Mouse (Mus musculus): Measurements from ENCODE around the gene Nebl. TPM values are rescaled to one million over a fixed set of nuclear protein-coding genes. Genes with fewer than 3 reads are reported as not detected.

Gene Nebl
- total RNA-seq, 1 experiment from 2014 or later = 0.45 TPM

GRCm38 (mm10) chr2:17658176-17658575 lies 73.1 kb downstream of the Nebl start:
- no peak for ATAC-seq (replicated peaks in 1 of 2; ENCODE audit: insufficient read depth in 1 of 2, low FRiP score in 2 of 2, low TSS enrichment in 1 of 2, low read depth in 1 of 2, poor library complexity in 2 of 2, severe bottlenecking in 2 of 2)

GRCm38 (mm10) chr2:17650147-17650834 lies 81.0 kb downstream of the Nebl start:
- no peak for ATAC-seq (replicated peaks in 1 of 2; ENCODE audit: insufficient read depth in 1 of 2, low FRiP score in 2 of 2, low TSS enrichment in 1 of 2, low read depth in 1 of 2, poor library complexity in 2 of 2, severe bottlenecking in 2 of 2)

GRCm38 (mm10) chr2:17649728-17650127 lies 81.5 kb downstream of the Nebl start:
- no peak for ATAC-seq (replicated peaks in 1 of 2; ENCODE audit: insufficient read depth in 1 of 2, low FRiP score in 2 of 2, low TSS enrichment in 1 of 2, low read depth in 1 of 2, poor library complexity in 2 of 2, severe bottlenecking in 2 of 2)

GRCm38 (mm10) chr2:17644282-17645262 lies 86.7 kb downstream of the Nebl start:
- ATAC-seq (replicated peaks in 1 of 2; ENCODE audit: insufficient read depth in 1 of 2, low FRiP score in 2 of 2, low TSS enrichment in 1 of 2, low read depth in 1 of 2, poor library complexity in 2 of 2, severe bottlenecking in 2 of 2) = peak in 1 of 2 experiments; percentile 42; a peak in 2 of 4 replicates

GRCm38 (mm10) chr2:17643869-17644268 lies 87.4 kb downstream of the Nebl start:
- no peak for ATAC-seq (replicated peaks in 1 of 2; ENCODE audit: insufficient read depth in 1 of 2, low FRiP score in 2 of 2, low TSS enrichment in 1 of 2, low read depth in 1 of 2, poor library complexity in 2 of 2, severe bottlenecking in 2 of 2)

GRCm38 (mm10) chr2:17642770-17643169 lies 88.5 kb downstream of the Nebl start:
- peak in 1 of 2 experiments; percentile 22; a peak in 1 of 4 replicates for ATAC-seq (replicated peaks in 1 of 2; ENCODE audit: insufficient read depth in 1 of 2, low FRiP score in 2 of 2, low TSS enrichment in 1 of 2, low read depth in 1 of 2, poor library complexity in 2 of 2, severe bottlenecking in 2 of 2)

GRCm38 (mm10) chr2:17640861-17641260 lies 90.4 kb downstream of the Nebl start:
- no peak for ATAC-seq (replicated peaks in 1 of 2; ENCODE audit: insufficient read depth in 1 of 2, low FRiP score in 2 of 2, low TSS enrichment in 1 of 2, low read depth in 1 of 2, poor library complexity in 2 of 2, severe bottlenecking in 2 of 2)

- ATAC-seq (replicated peaks in 1 of 2; ENCODE audit: insufficient read depth in 1 of 2, low FRiP score in 2 of 2, low TSS enrichment in 1 of 2, low read depth in 1 of 2, poor library complexity in 2 of 2, severe bottlenecking in 2 of 2) = no peak
These were observed 92.6 kb downstream of the Nebl start for GRCm38 (mm10) chr2:17638631-17639030.

GRCm38 (mm10) chr2:17623931-17624330 lies 107.3 kb downstream of the Nebl start:
- no peak for ATAC-seq (replicated peaks in 1 of 2; ENCODE audit: insufficient read depth in 1 of 2, low FRiP score in 2 of 2, low TSS enrichment in 1 of 2, low read depth in 1 of 2, poor library complexity in 2 of 2, severe bottlenecking in 2 of 2)

- ATAC-seq (replicated peaks in 1 of 2; ENCODE audit: insufficient read depth in 1 of 2, low FRiP score in 2 of 2, low TSS enrichment in 1 of 2, low read depth in 1 of 2, poor library complexity in 2 of 2, severe bottlenecking in 2 of 2) = no peak
These were observed 121.0 kb downstream of the Nebl start for GRCm38 (mm10) chr2:17610259-17610658.

GRCm38 (mm10) chr2:17603573-17603972 lies 127.7 kb downstream of the Nebl start:
- no peak for ATAC-seq (replicated peaks in 1 of 2; ENCODE audit: insufficient read depth in 1 of 2, low FRiP score in 2 of 2, low TSS enrichment in 1 of 2, low read depth in 1 of 2, poor library complexity in 2 of 2, severe bottlenecking in 2 of 2)

GRCm38 (mm10) chr2:17600652-17601051 lies 130.6 kb downstream of the Nebl start:
- ATAC-seq (replicated peaks in 1 of 2; ENCODE audit: insufficient read depth in 1 of 2, low FRiP score in 2 of 2, low TSS enrichment in 1 of 2, low read depth in 1 of 2, poor library complexity in 2 of 2, severe bottlenecking in 2 of 2) = no peak

- no peak for ATAC-seq (replicated peaks in 1 of 2; ENCODE audit: insufficient read depth in 1 of 2, low FRiP score in 2 of 2, low TSS enrichment in 1 of 2, low read depth in 1 of 2, poor library complexity in 2 of 2, severe bottlenecking in 2 of 2)
These were observed 131.4 kb downstream of the Nebl start for GRCm38 (mm10) chr2:17599860-17600259.

- ATAC-seq (replicated peaks in 1 of 2; ENCODE audit: insufficient read depth in 1 of 2, low FRiP score in 2 of 2, low TSS enrichment in 1 of 2, low read depth in 1 of 2, poor library complexity in 2 of 2, severe bottlenecking in 2 of 2) = no peak
These were observed 133.3 kb downstream of the Nebl start for GRCm38 (mm10) chr2:17597932-17598331.

GRCm38 (mm10) chr2:17589669-17590068 lies 141.6 kb downstream of the Nebl start:
- no peak for ATAC-seq (replicated peaks in 1 of 2; ENCODE audit: insufficient read depth in 1 of 2, low FRiP score in 2 of 2, low TSS enrichment in 1 of 2, low read depth in 1 of 2, poor library complexity in 2 of 2, severe bottlenecking in 2 of 2)

GRCm38 (mm10) chr2:17585329-17585992 lies 145.8 kb downstream of the Nebl start:
- no peak for ATAC-seq (replicated peaks in 1 of 2; ENCODE audit: insufficient read depth in 1 of 2, low FRiP score in 2 of 2, low TSS enrichment in 1 of 2, low read depth in 1 of 2, poor library complexity in 2 of 2, severe bottlenecking in 2 of 2)

- ATAC-seq (replicated peaks in 1 of 2; ENCODE audit: insufficient read depth in 1 of 2, low FRiP score in 2 of 2, low TSS enrichment in 1 of 2, low read depth in 1 of 2, poor library complexity in 2 of 2, severe bottlenecking in 2 of 2) = no peak
These were observed 155.6 kb downstream of the Nebl start for GRCm38 (mm10) chr2:17575648-17576047.

GRCm38 (mm10) chr2:17571716-17572115 lies 159.5 kb downstream of the Nebl start:
- ATAC-seq (replicated peaks in 1 of 2; ENCODE audit: insufficient read depth in 1 of 2, low FRiP score in 2 of 2, low TSS enrichment in 1 of 2, low read depth in 1 of 2, poor library complexity in 2 of 2, severe bottlenecking in 2 of 2) = no peak
